Mouse (Mus musculus) limb, embryonic 14.5 days (tissue): Measurements from ENCODE around the gene Ralgapa2. TPM values are rescaled to one million over a fixed set of nuclear protein-coding genes. Genes with fewer than 3 reads are reported as not detected.

Source experiments
- ATAC-seq: fragments of 200-750 bp; cut with Nextera tagmentation; 2 replicates; pipeline ENCODE4 v1.8.0; 2017; ENCODE audit warnings: low read depth, moderate number of reproducible peaks, moderate TSS enrichment; ENCODE audit not compliant: low FRiP score
- DNase-seq: peaks from one replicate; pipeline ENCODE4 v3.0.0-alpha.2; 2015; ENCODE audit warnings: low spot score
- H3K27ac ChIP-seq: fragments of 300-500 bp; sonication (generic); replicated peaks from 2 replicates; pipeline ENCODE4 v1.5.1; 2014; ENCODE audit warnings: low read depth, mild to moderate bottlenecking, low read length, moderate library complexity, mixed read lengths
- H3K27me3 ChIP-seq: fragments of 300-500 bp; sonication (generic); 2 replicates; pipeline ENCODE4 v1.6.1; 2014; ENCODE audit warnings: low read length, mixed read lengths; ENCODE audit not compliant: control insufficient read depth, insufficient read depth
- H3K36me3 ChIP-seq: fragments of 300-500 bp; sonication (generic); 2 replicates; pipeline ENCODE4 v1.6.1; 2014; ENCODE audit warnings: mild to moderate bottlenecking, low read length, moderate library complexity, mixed read lengths; ENCODE audit not compliant: control insufficient read depth, insufficient read depth
- H3K4me1 ChIP-seq: fragments of 300-500 bp; sonication (generic); 2 replicates; pipeline ENCODE4 v1.6.1; 2014; ENCODE audit warnings: antibody characterized with exemption, low read length, mixed read lengths; ENCODE audit not compliant: control insufficient read depth, insufficient read depth
- H3K4me2 ChIP-seq: fragments of 300-500 bp; sonication (generic); replicated peaks from 2 replicates; pipeline ENCODE4 v1.6.1; 2014; ENCODE audit warnings: low read depth, mild to moderate bottlenecking, low read length, moderate library complexity; ENCODE audit not compliant: severe bottlenecking
- H3K4me3 ChIP-seq: fragments of 300-500 bp; sonication (generic); replicated peaks from 2 replicates; pipeline ENCODE4 v1.5.1; 2014; ENCODE audit warnings: low read length
- H3K9ac ChIP-seq: fragments of 300-500 bp; sonication (generic); 2 replicates; pipeline ENCODE4 v1.6.1; 2014; ENCODE audit warnings: mild to moderate bottlenecking, low read depth, low read length, moderate library complexity; ENCODE audit not compliant: severe bottlenecking
- H3K9me3 ChIP-seq: fragments of 300-500 bp; sonication (generic); 2 replicates; pipeline ENCODE4 v1.6.1; 2016; ENCODE audit warnings: low read length; ENCODE audit not compliant: control insufficient read depth
- POLR2A ChIP-seq: fragments of 200-500 bp; IDR thresholded peaks from 2 replicates; pipeline ENCODE4 v1.8.0; 2012; ENCODE audit warnings: inconsistent platforms, mild to moderate bottlenecking, moderate library complexity, borderline replicate concordance; ENCODE audit not compliant: insufficient read depth, insufficient read length; ENCODE audit errors: extremely low read depth
- WGBS: fragments of 180-500 bp; shearing (Covaris S2); extraction: QIAGEN DNeasy Blood & Tissue Kit; methylation state at CpG from one replicate; pipeline ENCODE4 v1.1.7; 2014; 5-methylcytosine and 5-hydroxymethylcytosine counted together
- polyA plus RNA-seq, 2 experiments: library from polyadenylated mRNA; depleted of rRNA in 1 of 2; stranded (reverse) in 1 of 2; unstranded in 1 of 2; fragments of >200 nt; fragmentation: Nextera tagmentation in 1 of 2; extraction: Ambion mirVana in 1 of 2; gene quantifications; 2 replicates each; pipeline versions ENCODE4 v1.2.1 to v1.2.3; 2012 to 2014

Ralgapa2 gene
- polyA plus RNA-seq, 2 experiments: 4.1 TPM

DNA sequence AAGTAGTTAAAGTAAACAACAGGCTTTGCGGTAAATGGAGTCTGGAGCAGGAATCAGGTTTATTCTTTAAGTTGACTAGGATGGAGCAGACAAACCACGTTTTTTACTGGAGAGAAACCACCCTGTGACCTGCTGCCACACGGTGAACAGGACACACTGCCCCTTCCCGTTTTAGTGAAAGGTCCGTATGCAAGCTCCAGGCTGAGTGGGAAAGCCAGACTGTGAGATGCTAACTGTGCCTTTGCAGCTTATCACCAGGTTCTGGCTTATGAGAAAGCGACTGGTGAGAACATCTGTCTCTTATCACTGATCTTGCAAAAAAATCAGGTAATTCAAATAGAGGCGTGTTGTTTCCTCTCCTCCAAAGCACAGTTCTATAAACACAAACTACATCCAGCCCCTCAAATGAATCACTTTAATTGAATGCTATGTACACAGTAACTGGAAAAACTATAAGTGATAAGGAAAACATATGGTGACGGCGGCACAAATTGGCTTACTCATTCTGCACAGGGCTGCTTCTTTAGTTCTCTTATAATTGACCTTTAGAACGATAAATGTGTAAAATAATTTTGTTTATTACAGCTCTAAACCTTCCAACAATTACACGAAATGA lies 146.7 kb downstream of the Ralgapa2 start:
- H3K4me2 ChIP-seq: no peak overlapping the region
- no peaks in the 10 kb centered on the region for H3K36me3 ChIP-seq
- 41% methylated on average over 11 of the region's 11 CpGs for WGBS
- no peak overlapping the region for H3K9ac ChIP-seq
- no peaks in the 10 kb centered on the region for H3K4me1 ChIP-seq
- H3K9me3 ChIP-seq: no peaks in the 10 kb centered on the region
- H3K4me3 ChIP-seq: no peak overlapping the region
- no peak for TF ChIP-seq POLR2A
- no peak overlapping the region for H3K27ac ChIP-seq
- DNase-seq (no peak), ATAC-seq (no peak)
- H3K27me3 ChIP-seq: no peaks in the 10 kb centered on the region

DNA sequence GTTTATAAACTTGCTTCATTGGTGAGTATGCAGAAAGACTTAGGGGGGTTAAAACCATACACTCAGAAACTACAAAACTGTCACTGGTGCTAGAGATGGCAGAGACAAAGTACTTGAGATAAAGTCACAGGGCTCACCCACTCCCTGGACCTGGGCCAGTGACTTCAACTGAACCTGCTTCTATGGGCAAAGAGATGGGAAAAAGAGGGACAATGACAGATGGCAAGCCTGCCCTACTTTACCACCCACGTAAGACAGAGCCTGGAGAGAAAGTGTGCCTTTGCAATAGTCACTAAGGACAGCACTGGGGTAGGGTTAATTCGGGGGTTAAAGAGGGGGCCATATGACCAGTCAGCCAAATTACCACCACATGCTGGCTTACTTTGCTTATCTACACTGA lies 148.7 kb downstream of the Ralgapa2 start:
- Histone ChIP-seq H3K4me1 (no peaks in the 10 kb centered on the region), H3K27ac (no peak overlapping the region), H3K9me3 (no peaks in the 10 kb centered on the region), H3K4me3 (no peak overlapping the region), H3K4me2 (no peak overlapping the region), H3K9ac (no peak overlapping the region), H3K27me3 (no peaks in the 10 kb centered on the region), H3K36me3 (no peaks in the 10 kb centered on the region)
- TF ChIP-seq POLR2A: no peak
- DNase-seq: no peak
- WGBS: 76% methylated on average over 2 of the region's 2 CpGs
- no peak for ATAC-seq

DNA sequence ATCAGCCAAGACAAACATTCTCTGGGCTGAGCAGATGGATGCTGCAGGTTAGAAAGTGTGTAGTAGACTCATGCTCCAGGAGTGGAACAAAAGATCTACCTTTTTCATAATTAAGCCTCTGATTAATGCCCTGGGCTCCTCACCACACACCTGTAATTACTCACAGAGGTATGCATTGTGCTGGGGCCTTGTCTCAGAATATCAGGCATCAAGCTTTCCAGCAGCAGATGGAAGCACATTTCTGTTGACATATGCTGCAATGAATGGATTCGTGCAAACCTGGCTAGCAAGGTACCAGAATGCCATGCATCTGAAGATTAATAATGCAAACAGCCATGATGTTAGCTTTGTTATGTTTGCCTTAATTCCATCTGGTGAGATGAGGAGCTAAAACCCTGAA lies 149.2 kb downstream of the Ralgapa2 start:
- H3K4me3 ChIP-seq: no peak overlapping the region
- H3K9me3 ChIP-seq: no peaks in the 10 kb centered on the region
- H3K27ac ChIP-seq: no peak overlapping the region
- H3K36me3 ChIP-seq: no peaks in the 10 kb centered on the region
- H3K9ac ChIP-seq: no peak overlapping the region
- ATAC-seq (no peak), DNase-seq (no peak)
- no peak overlapping the region for H3K4me2 ChIP-seq
- WGBS: 79% methylated on average over 1 of the region's 1 CpGs
- TF ChIP-seq POLR2A: no peak
- no peaks in the 10 kb centered on the region for H3K27me3 ChIP-seq
- H3K4me1 ChIP-seq: no peaks in the 10 kb centered on the region

DNA sequence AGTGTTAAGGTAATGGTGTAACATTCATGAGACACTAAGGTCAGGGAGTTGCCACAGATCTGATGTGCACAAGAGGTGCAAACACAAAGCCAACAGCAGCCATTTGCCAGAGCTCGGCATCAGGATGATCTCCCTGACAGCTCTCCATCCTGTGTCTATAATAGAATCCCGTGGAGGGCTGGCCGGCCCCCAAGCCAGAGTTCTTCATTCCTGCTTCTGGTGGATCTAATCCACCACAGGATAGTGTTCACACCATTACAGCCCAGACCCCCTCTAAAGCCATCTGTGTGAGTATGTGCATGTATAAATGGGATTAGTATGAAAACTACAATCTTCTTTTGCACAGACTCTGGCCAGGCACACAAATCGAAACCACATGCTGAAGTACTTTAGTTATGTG lies 150.2 kb downstream of the Ralgapa2 start:
- H3K9me3 ChIP-seq: no peaks in the 10 kb centered on the region
- 68% methylated on average over 4 of the region's 4 CpGs for WGBS
- H3K9ac ChIP-seq: no peak overlapping the region
- no peak for ATAC-seq
- no peaks in the 10 kb centered on the region for H3K36me3 ChIP-seq
- no peak overlapping the region for H3K27ac ChIP-seq
- DNase-seq: no peak
- no peaks in the 10 kb centered on the region for H3K4me1 ChIP-seq
- TF ChIP-seq POLR2A: no peak
- H3K4me2 ChIP-seq: no peak overlapping the region
- H3K27me3 ChIP-seq: no peaks in the 10 kb centered on the region
- H3K4me3 ChIP-seq: no peak overlapping the region

DNA sequence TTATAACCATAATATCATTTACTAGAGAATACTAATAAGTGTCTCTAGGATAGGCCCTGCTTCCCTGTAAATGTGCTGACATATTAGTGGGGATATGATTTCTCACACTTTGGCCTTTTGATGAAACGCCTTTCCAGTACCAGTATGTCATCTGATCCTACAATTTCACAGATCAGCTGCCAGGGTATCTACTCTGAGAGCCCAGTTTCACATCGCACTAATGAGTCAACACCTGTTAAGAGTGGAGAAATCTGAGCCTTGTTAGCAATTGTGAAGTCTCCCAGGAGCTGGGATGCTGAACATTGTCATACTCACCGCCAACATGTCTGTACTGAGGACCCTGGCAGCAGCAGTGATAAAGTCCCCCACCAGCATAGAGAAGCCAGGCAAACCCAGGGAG lies 151.1 kb downstream of the Ralgapa2 start:
- Histone ChIP-seq H3K27ac (no peak overlapping the region), H3K9ac (no peak overlapping the region), H3K4me2 (no peak overlapping the region), H3K4me3 (no peak overlapping the region), H3K9me3 (no peaks in the 10 kb centered on the region), H3K27me3 (no peaks in the 10 kb centered on the region), H3K36me3 (no peaks in the 10 kb centered on the region), H3K4me1 (no peaks in the 10 kb centered on the region)
- DNase-seq (no peak), ATAC-seq (no peak)
- WGBS: 74% methylated on average over 3 of the region's 3 CpGs
- TF ChIP-seq POLR2A: no peak

DNA sequence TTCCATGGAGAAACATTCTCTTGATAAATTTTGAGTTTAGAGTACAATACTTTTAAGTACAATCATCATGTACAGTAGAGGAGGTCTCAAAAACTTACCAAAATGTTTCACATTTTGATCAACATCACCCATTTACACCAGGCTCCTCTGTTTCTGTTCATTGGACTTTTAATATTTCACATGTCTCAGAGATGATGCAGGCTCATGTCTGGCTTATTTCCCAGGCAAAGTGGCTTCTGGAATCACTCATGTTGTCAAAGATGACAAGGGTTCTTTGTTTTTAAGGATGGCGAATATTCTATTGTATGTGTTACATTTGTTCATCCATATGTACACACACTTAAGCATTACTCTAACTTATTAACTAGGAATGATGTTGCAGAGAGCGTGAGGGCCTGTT lies 152.5 kb downstream of the Ralgapa2 start:
- ATAC-seq: no peak
- DNase-seq: no peak
- H3K4me3 ChIP-seq: no peak overlapping the region

More for the DNA sequence above, 152.5 kb downstream of the Ralgapa2 start:
- Histone ChIP-seq H3K4me2 (no peak overlapping the region), H3K27ac (no peak overlapping the region), H3K9ac (no peak overlapping the region), H3K27me3 (no peaks in the 10 kb centered on the region), H3K4me1 (no peaks in the 10 kb centered on the region), H3K36me3 (no peaks in the 10 kb centered on the region), H3K9me3 (no peaks in the 10 kb centered on the region)
- no peak for TF ChIP-seq POLR2A
- WGBS: 94% methylated on average over 2 of the region's 2 CpGs
